Mouse (Mus musculus) layer of hippocampus, adult 9-10 months (tissue): ENCODE data around the gene Hnrnpdl.

Experiments used
- DNase-seq: peaks from one replicate; pipeline ENCODE4 v3.0.0; 2022; ENCODE audit warnings: low spot score

Hnrnpdl gene

GRCm38 (mm10) chr5:100005431-100005830 is 34.0 kb downstream of the Hnrnpdl start:
- no peak for DNase-seq

DNA sequence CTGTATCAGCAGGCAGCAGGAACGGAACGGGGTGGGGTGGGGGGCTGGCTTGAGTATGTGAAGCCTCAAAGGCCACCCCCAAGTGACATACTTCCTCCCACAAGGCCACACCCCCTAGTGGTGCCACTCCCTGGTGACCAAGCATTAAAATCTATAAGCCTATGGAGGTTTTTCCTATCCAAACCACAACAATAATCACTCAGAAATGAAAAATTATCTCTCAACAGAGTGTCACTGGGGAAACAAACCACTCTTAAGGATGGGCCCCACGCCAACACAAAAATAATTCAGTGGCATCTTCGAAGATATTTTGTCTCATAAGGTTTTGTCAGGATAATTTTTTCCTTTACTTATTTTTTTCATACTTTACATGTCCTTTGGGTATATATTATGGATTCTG is 35.6 kb downstream of the Hnrnpdl start:
- DNase-seq, result no peak

DNA sequence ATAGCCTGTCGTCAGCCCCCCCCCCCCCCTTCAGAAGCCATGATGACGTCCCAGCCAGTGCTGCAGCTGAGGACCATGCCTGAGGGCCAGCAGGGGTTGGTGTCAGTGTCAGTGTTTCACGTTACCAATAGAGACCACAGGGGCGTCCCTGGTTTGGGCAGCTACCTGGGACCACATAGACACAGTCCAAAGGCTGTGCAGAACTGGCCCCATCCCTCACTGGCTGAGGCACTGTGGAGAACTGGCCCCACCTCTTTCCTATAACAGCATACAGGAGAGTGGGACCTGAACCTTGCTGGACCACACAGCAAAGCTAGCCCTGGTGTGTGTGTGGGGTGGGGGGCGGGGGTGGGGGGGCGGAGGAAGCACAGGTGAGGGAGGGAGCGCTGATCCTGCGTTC is 39.0 kb downstream of the Hnrnpdl start:
- no peak for DNase-seq

DNA sequence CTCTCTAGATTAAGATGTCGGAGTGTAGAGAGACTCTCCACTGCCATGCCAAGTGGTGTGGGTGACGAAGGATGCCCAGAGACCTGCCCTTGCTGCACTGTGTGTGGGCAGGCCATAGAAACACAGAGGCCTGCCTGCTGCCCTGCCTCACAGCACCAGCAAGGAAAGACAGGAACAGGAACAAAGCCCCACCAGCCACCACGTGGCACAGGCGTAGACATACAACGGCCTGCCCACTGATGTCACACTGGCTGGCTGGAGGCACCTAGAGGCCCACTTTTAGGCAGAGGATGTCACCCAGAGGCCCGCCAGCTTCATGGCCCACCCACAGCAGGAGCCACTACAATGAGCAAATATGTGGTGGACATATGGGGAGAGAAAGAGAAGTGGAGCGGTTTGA is 39.4 kb downstream of the Hnrnpdl start:
- DNase-seq, result no peak

DNA sequence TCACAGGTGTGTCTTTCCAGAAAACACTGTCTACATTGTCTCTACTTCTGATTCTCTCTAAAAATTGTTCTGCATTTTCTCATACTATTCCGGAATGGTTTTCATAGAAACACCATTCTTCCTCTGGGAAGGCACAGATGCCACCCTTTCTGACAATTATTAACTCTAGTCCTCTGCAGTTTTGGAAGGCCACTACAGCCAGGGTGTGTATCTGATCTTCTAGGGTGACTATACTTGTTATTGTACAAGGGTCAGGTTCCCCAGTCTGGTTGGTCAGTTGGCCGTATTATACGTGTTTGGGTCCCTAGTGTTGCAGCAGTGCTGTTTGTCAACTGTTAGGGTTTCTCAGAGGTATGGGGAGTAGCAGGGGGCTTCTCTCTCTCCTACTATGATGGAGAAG is 44.8 kb downstream of the Hnrnpdl start:
- no peak for DNase-seq

- no peak for DNase-seq
Observed at GRCm38 (mm10) chr5:99994166-99994565, 45.3 kb downstream of the Hnrnpdl start.
